Mouse (Mus musculus) inflammation-experienced regulatory T-cells, adult 6 months (primary cell): ENCODE results near the gene Grtp1. TPM values are rescaled to one million over a fixed set of nuclear protein-coding genes. Genes with fewer than 3 reads are reported as not detected.

Source experiments
- ATAC-seq: one replicate; pipeline ENCODE4 v1.8.0; 2017
- polyA plus RNA-seq, 3 experiments: library from polyadenylated mRNA; unstranded; fragments of 100-300 nt; shearing (Covaris generic); gene quantifications; one replicate each; pipeline ENCODE4 v1.2.1; 2017

Grtp1 gene
- polyA plus RNA-seq = 1 to 10 TPM in 2 of 3 experiments, under 1 TPM in 1; 0.48 to 6.3 (median 2.8) TPM

DNA sequence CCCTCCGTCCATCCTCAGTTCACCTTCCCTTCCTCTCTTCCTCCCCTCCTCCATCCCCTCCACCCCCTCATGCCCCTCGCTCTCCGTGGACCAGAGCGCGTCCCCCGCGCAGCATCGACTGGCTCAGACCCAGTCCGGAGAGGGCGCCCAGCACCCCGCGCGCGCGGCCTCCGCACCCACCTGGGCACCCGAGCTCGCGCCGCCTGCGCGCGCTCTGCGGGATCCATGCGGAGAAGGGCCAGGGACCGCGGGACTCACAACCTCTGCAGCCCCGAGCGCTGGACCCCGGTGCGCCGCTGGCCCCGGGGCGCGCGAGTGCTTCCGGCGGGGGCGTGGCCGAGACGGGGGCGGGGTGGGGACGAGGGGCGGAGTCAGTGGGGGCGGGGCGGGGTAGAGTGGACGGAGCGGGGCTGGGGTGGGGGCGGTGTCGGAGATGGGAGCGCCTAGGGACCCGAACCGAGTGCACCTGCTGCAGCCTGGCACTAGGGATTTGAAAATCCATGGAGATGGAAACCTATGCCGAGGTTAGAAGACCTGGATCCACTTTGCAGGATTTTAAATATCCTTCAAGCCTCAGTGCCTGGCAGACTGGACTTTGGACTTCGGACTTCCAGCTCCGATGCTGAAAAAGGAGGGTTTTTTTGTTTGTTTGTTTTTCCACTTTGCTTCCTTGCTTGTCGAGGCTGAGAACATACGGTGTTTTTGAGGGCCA, at the start of gene Grtp1:
TSS of gene Grtp1 (minus strand) at position 320 of the 712 bp plus-strand sequence.
- peak; percentile 42 for ATAC-seq

DNA sequence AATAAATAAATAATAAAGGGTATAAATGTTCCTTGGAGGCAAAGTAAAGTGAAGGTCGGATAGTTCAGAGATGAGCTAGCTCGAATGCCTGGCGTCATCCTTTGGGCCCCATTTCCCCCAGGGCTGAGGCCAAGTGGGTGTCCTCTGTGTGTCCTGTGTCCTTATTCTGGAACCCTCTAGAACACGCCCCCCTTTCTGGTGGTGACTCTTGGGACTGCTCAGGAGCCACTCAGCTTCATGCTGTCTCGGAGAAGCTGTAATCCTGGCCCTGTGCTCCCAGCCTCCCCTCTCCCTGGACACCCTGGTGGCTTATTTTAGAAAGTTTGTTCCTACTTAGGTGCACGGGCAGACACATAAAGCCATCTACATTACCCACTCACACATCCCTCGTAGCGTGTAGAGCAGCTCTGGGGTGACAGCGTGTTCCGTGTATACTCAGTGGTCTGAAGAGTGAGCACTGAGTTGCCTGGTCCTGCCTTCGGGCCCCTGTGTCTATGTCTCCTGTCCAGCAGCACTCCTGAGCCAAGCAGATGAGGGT, 44.0 kb upstream of the Grtp1 start:
- no peak for ATAC-seq

DNA sequence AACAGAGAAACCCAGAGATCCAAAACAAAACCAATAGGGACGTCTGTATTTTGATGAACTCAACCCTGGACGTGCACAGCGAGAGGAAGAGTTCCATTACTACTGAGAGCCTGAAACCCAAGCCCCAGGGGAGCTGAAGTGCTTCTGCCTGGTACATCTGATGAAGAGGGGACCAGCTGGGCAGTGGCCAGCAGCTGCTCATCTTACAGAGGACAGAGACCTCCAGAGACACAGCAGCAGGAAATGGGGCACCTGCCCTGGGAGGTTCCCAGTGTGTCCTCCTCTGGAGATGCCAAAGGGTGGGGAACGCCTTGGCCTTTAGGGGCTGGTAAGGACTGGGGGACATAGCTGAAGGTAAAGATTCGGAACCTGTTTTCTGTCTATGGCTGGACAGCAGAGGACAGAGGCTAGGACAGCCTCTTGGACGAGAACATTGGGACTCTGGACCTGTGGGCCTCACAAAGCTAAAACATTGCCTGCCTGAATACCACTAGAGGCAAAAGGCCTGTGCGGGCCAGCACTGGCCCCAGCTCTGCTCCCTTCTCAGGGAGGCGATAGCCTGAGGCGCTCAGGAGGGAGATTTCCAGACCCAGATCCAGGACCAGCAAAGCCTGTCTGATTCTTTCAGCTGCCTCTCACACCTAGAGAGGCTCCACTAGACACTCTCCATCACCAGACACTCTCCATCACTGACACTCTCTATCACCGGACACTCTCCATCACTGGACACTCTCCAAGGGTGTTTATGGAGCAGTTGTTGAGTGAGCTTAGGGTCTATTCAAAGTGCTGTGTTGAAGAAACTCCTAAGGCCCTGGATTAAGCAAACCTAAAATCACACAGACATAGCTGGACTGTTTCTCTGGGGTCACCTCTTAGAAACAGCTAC, 42.8 kb upstream of the Grtp1 start:
- ATAC-seq = no peak

DNA sequence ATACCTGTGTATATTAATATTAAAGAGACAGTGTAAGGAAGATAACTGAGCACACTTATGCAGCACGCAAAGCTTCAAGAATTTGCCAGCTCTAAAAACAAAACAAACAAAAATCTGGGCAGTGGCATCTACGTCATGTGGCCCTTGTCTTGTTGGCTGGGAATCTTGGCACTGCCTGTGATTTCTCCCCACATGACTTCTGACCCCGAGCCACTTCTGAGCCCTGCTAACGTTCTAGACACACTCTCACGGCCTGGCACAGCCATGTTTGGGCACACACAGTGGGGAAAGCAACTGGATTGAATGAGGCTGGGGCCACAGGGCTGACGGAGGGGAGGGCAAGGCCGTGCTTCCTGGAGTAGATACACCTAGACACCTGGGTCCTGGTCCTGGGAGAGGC, 40.3 kb upstream of the Grtp1 start:
- ATAC-seq = no peak

DNA sequence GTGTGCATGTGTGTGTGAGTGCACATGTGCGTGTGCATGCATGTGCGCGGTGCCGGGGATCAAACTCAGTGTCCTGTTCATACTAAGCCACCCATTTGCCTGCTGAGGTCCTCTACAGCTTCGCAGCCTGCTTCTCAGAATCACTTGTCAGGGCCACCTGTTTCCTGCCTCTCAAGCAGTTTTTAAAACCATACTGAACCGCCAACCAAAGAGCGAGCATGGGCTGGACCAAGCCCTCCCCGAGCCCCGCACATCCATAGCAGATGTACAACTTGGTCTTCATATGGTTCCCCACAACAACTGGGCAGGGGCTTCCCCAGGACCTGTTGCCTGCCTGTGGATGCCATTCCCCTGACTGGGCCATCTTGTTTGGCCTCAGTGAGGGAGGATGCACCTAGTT, 39.6 kb upstream of the Grtp1 start:
- no peak for ATAC-seq

DNA sequence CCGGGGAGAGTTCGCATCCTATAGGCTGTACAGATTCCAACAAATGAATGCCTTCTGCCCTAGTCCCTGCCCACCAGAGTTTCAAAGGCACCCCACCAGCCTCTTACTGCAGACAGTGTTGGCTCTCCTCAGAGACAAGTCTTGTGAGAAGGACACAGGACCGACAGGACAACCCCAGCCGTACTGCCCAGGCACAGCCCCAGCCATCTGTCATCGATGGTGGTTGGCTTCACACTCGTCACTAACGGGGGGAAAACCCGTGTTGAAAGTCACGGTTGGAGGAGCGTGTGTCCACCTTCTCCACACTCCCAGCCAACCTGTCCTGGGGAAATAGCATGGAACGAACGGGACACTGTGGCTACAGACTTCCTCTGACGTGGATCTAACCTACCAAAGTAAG, 34.4 kb upstream of the Grtp1 start:
- ATAC-seq = no peak

DNA sequence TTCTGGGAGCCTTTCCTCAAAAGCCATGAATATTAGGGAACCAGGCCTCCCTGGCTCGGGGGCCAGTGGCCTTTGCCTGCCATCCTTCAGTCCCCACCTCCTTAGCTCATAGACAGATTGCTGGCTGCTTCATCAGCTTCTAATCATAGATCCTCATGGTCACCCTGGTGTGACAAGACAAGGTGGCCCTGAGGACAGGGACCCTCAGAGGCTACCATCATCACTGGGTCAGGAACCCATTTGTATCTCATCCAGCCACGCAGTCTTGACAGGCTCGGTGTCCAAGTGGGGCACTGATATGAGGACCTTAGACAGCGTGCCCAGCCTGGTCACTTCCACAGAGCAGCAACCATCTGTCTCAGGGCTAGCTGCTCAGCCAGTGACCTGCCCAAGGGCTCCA, 30.1 kb upstream of the Grtp1 start:
- ATAC-seq = no peak

DNA sequence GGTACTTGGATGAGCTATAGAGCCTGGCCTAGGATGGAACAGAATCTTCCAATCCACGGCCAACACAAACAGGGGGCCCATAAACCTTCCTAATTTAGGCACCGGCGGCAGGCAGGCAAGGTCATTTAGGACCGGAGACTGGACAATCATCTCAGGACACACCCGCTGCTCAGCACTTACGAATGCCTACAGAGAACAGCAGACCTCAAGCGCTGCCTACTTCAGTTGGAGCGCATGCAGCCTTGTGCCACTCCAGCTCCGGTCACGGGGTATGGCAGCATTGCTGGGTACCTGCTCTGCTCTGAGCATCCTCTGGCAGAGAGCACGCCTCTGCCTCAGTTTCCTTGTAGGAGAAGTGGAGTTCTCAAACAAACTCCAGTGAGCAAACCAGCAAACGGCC, 29.4 kb upstream of the Grtp1 start:
- ATAC-seq = no peak

DNA sequence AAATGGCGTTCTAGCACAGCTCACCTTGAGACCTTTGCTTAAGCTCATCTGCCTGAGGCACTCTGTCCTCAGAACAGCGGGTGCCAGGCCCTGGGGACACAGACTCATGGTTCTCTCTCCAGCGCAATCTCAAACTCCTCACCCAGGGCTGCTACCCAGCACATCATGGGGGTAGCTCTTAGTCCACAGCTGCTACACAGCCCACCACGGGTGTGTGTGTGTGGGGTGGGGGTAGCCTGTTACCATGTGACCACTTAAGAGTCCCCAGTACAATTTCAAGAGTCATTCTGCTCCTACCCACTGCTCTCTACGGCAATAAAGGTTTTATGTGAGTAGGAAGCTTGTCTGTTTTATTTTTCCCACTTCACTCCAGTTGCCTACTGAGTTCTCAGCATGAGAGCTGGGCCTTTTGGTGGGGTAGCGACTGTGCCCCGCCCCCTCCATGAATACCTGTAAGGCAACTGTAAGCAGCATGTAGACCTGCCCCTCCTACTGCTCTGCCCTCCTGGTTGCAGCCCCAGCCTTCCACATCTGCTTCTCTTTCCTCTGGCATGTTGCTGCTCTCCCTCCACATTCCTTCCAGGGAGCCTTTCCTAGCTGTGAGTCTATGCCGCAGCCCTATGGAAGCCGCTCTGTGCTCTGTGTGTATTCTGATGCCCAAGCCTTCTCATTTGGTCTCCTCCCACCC, 28.6 kb upstream of the Grtp1 start:
- ATAC-seq = no peak

DNA sequence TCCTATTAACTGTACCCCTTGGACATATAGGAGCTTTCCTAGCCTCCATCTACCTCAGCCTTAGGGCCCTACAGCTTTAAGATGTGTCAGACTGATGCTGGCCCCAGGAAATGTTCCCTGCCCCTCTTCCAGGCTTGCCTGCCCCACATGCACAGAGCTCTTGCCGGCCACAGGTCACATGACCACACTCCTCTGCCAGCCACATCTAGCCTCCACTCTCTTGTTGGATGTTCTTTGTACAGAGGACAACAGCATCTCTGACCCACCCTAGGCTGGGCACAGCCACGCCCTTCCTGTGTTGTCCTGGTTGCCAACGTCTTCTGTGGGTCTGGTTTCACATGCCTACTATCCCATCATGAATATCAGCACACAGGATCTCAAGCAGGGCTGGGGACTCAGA, 26.8 kb upstream of the Grtp1 start:
- ATAC-seq = no peak

DNA sequence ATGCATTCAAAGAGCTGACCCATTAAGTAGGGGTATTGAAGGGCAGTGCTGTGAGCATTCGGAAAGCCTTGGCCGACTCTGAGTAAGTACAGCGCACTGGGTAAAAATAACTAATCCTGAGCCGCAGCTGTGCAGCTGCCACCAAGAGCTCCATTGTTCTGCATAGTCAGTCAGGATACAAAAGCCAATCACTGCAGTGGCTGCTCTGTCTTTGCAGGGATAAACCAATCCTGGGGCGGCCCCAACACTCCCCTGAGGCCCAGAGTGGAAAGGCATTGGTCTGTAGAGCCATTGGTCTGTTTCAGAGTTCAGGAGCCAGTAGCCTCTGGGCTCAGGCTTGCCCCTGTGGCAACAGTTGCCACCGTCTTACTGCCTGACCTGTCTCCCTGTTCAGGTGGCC, 25.9 kb upstream of the Grtp1 start:
- no peak for ATAC-seq

DNA sequence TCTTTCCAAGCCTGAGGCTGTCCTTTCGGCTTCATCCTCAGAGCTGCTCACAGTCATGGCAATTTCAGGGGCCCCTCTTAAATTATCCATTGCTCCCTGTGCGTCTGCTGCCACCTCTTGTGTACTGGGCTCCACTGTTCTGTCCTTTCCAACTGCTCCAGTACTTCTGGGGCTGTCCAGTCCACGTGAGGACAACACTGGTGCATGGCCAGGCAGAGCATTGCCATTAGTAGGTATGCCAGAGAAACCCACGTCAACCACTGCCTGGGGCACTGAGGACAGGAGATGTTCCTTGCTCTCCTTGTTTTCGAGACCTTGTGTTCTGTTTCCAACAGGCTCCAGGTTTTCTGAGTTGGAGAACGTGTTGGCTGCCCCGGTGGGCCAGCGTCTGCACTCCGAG, 24.0 kb upstream of the Grtp1 start:
- ATAC-seq = no peak

DNA sequence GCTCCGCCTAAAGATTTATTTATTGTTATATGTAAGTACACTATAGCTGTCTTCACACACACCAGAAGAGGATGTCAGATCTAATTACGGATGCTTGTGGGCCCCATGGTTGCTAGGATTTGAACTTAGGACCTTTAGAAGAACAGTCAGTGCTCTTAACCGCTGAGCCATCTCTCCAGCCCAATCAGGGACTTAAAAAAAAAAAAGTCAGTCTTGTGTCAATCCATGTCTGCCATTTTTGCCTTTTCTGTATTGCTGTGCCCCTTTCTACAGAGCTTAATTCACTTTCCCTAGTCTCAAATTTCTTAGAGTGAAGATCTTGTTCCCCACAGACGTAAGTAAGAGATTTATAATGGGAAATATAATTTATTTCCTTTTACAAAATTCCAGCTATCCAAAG, 18.0 kb upstream of the Grtp1 start:
- no peak for ATAC-seq

DNA sequence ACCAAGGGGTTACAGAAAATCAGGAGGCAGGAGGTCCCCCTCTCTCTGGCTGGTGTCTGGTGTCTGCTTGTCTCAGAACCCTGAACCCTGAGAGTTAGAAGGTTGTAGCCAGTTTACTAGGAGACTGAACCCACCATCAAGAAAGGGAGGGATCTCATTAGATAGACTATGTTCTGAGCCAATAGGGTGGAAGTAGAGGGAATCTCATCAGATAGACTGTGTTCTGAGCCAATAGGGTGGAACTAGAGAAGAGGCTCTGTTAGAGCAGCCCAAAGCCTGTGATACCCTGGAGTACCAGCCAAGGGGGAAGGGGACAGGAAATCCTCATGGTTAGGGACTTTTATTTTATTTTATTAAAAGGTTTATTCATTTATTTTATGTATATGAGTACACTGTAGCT, 17.6 kb upstream of the Grtp1 start:
- no peak for ATAC-seq

DNA sequence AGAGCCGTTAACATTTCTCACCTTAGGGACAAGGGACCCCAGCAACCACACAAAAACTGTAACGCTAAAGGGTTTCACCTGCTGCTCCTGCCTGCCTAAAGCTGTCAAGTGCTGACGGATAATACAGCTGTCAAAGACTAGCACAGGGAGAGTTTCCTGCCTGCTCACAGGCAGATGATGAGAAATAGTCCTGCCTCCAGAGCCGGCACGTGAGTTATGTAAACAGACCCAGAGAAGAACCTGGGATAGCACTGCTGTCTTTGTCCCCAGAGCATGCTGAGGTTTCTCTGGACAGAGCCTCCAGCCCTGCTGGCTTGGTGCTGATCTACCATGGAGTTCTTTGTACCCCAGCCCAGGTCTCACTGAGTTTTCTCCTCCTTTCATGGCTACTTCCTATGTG, 16.7 kb upstream of the Grtp1 start:
- ATAC-seq = no peak

DNA sequence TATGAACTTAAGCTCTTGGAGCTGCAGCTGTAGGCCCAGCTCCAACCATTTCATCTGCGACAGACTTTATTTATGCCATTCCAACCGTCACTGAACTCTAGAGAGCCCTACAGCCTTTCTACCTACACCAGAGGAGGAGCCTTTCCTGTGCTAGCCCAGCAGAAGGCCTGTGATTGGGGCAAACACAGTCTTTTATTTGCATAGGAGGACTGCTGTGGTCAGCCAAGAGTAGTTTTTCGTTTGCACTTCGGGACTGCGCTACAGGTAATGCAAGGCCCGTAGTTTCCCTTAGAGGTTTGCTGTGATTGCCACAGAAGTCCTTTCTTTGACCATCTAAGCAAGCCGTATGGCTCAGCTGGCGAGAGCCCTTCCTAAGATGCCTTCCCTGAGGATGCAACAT, 16.0 kb upstream of the Grtp1 start:
- ATAC-seq = no peak

DNA sequence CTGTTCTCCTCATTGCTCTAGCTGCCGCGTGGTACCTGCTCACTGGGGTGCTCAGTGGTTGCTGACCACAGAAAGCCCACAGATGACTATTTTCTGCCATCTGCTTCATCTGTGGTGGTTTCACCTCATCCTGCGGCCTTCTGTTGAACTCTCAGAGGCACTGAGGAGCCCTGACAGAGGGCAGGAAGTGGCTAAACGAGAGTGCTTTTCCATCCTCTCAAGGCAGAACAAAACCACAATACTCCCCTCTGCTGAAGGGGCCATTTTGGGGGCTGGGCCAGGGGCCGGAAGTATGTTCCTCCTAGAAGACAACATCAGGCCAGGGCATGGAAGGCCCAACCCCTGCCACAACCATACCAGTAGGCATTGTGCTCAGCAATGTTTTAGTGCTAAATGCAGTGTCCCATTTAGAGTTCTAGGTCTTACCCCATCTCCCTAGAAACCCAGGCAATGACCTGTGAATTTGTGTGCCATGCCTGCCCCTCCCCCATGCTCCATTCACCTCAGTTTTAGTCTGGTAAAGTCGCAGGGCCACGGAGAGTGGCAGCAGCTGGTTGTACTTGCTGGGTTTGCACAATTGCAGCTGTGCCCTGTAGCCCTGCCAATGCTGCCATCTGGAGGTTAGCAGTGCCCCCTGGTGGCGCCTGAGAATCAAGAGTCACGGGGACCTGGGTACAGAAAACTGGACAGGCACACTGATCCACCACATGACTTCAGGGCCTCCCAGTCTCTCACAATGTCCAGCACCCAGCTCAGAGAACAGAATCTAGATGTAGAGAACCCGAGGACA, 13.3 kb upstream of the Grtp1 start:
- peak; percentile 96 for ATAC-seq

DNA sequence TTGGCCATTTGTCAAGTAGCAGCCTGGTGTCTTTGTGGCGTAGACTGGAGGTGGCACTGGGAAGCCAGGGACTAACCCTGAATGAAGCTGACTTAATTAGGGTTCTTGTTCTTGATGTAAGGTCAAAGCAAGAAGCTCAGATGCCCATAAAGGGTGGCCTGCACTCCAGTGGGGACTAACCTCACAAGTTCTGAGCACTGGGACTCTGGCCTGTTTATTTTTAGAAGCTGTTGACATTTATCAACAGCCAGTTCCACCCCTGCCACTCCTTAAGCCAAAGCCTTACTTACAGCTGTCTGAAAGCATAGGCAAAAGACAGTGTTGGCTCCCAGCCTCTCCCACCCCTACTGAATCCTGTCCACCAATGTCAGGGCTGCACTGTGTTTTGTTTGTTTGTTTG, 9.3 kb upstream of the Grtp1 start:
- ATAC-seq = no peak

DNA sequence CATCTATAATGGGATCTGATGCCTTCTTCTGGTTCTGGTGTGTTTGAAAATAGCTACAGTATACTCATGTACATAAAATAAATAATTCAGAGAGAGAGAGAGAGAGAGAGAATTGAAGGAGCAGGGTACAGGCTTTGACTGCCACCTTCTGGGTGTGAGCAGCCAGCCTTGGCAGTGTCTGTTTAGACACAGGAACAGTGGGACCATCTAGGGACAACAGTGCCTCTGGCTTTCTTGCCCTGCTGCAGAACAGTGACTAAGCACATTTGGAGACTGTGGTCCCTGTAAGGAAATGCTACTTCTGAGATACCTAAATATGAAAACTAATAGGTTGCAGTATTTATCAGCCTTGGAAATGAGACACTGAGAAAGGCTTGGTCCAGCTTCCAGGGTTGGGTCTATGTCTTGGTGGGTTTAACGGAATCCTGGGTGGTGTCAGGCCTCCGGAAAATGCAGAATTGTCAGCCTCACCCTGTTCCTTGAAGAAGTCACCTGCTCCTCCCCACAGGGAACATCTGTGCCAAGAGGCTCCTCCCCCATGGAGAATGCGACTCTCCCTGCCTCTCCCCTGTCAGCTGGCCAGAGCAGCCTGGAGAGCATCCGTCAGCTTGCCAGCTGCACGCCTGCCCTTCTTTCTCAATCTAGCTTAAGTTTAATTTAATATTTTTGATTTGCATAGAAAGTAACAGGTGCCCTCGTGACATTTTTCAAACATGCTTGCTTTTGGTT, 8.4 kb upstream of the Grtp1 start:
- ATAC-seq = no peak

DNA sequence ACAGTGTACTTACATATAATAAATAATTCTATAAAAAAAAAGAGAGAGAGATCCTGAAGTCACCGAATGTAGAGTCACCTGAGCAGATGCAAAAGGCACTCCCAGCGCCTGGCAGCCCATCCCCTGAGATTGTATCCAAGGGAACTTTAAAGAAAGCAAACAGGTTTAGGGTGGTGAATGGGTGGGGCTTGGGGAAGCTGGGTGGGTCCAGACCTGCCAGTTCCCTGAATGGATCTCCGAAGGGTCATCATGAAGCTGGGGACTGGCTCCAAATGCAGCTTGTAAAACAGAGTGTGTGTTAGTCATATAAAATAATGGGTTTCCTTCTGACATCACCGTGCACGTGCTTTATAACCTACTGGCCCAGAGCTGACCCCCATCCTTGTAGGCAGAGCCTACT, 5.9 kb upstream of the Grtp1 start:
- no peak for ATAC-seq

DNA sequence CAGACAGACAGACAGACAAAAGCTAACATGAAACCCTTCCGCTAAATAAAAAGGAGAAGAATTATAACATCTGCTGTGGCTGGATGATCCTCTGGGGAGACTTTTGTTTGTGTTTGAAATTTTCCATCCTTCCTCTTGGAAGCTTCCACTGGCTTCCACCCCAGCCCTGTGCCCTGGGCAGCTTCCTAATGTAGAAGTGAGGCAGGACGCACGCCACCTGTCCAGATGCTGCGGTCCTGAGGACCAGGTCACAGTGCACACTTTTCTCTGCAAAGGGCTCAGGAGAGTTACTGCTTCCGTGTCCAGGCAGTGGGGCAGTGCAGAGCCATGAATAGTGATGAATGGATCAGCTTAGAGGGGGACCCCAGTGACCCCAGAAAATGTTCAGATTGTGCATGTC, 4.9 kb upstream of the Grtp1 start:
- ATAC-seq = no peak
